Mouse (Mus musculus): Measurements from ENCODE around the gene Atad5. TPM values are rescaled to one million over a fixed set of nuclear protein-coding genes. Genes with fewer than 3 reads are reported as not detected.

The Atad5 gene
- polyA plus RNA-seq, 1 experiment, result 0.58 TPM

GRCm38 (mm10) chr11:80154501-80154900 lies 65.3 kb downstream of the Atad5 start:
- Histone ChIP-seq H3K27me3 (ENCODE audit: control insufficient read depth, insufficient read depth, insufficient read length) (no peaks in the 10 kb centered on the region), H3K4me3 (no peak overlapping the region), H3K4me2 (ENCODE audit: low read depth) (no peak overlapping the region), H3ac (ENCODE audit: control insufficient read depth, insufficient read length) (no peak overlapping the region), H3K36me3 (ENCODE audit: control insufficient read depth, insufficient read depth) (no peaks in the 10 kb centered on the region), H3K79me2 (ENCODE audit: control insufficient read depth, insufficient read depth) (no peaks in the 10 kb centered on the region)
- TF ChIP-seq POLR2A (IDR thresholded peaks at IDR 0.05; ENCODE audit: insufficient read length, low read depth), result no peak
- TF ChIP-seq REST (IDR thresholded peaks at IDR 0.05; ENCODE audit: insufficient read depth, insufficient read length), result no peak
- TF ChIP-seq SRF (IDR thresholded peaks at IDR 0.05; ENCODE audit: control insufficient read depth, insufficient read length, low read depth), result no peak
- TF ChIP-seq POLR2AphosphoS2 (IDR thresholded peaks at IDR 0.05; ENCODE audit: insufficient read length, low read depth), result no peak
- TF ChIP-seq TCF3 (IDR thresholded peaks at IDR 0.05; ENCODE audit: insufficient read length, low read depth), result no peak
- TF ChIP-seq MAX (IDR thresholded peaks at IDR 0.05; ENCODE audit: low read depth), result no peak
- no peak for TF ChIP-seq E2F4 (IDR thresholded peaks at IDR 0.05; ENCODE audit: insufficient read depth)
- TF ChIP-seq MYOD1 (IDR thresholded peaks at IDR 0.05; ENCODE audit: control insufficient read depth in 1 of 3, insufficient read length in 2 of 3, low read depth in 2 of 3), result no peak
- TF ChIP-seq MYOG (IDR thresholded peaks at IDR 0.05; ENCODE audit: control insufficient read depth in 1 of 3, insufficient read depth in 1 of 3, insufficient read length in 2 of 3, low read depth in 2 of 3), result no peak
- TF ChIP-seq USF1 (IDR thresholded peaks at IDR 0.05; ENCODE audit: low read depth), result no peak
- no peak for TF ChIP-seq CEBPB (IDR thresholded peaks at IDR 0.05; ENCODE audit: insufficient read depth, poor library complexity, severe bottlenecking)
- TF ChIP-seq TCF12 (IDR thresholded peaks at IDR 0.05; ENCODE audit: insufficient read depth, poor library complexity, severe bottlenecking), result no peak

GRCm38 (mm10) chr11:80155541-80155940 lies 66.3 kb downstream of the Atad5 start:
- Histone ChIP-seq H3K79me2 (ENCODE audit: control insufficient read depth, insufficient read depth) (no peaks in the 10 kb centered on the region), H3K4me3 (no peak overlapping the region), H3K4me2 (ENCODE audit: low read depth) (no peak overlapping the region), H3K27me3 (ENCODE audit: control insufficient read depth, insufficient read depth, insufficient read length) (no peaks in the 10 kb centered on the region), H3ac (ENCODE audit: control insufficient read depth, insufficient read length) (no peak overlapping the region), H3K36me3 (ENCODE audit: control insufficient read depth, insufficient read depth) (no peaks in the 10 kb centered on the region)
- no peak for TF ChIP-seq MYOD1 (IDR thresholded peaks at IDR 0.05; ENCODE audit: control insufficient read depth in 1 of 3, insufficient read length in 2 of 3, low read depth in 2 of 3)
- TF ChIP-seq TCF12 (IDR thresholded peaks at IDR 0.05; ENCODE audit: insufficient read depth, poor library complexity, severe bottlenecking), result no peak
- TF ChIP-seq POLR2AphosphoS2 (IDR thresholded peaks at IDR 0.05; ENCODE audit: insufficient read length, low read depth), result no peak
- TF ChIP-seq POLR2A (IDR thresholded peaks at IDR 0.05; ENCODE audit: insufficient read length, low read depth), result no peak
- TF ChIP-seq SRF (IDR thresholded peaks at IDR 0.05; ENCODE audit: control insufficient read depth, insufficient read length, low read depth), result no peak
- no peak for TF ChIP-seq MYOG (IDR thresholded peaks at IDR 0.05; ENCODE audit: control insufficient read depth in 1 of 3, insufficient read depth in 1 of 3, insufficient read length in 2 of 3, low read depth in 2 of 3)
- no peak for TF ChIP-seq REST (IDR thresholded peaks at IDR 0.05; ENCODE audit: insufficient read depth, insufficient read length)
- TF ChIP-seq E2F4 (IDR thresholded peaks at IDR 0.05; ENCODE audit: insufficient read depth), result no peak

- H3K4me3 ChIP-seq, result no peak overlapping the region
- no peaks in the 10 kb centered on the region for H3K27me3 ChIP-seq (ENCODE audit: control insufficient read depth, insufficient read depth, insufficient read length)
- H3K4me2 ChIP-seq (ENCODE audit: low read depth), result no peak overlapping the region
- TF ChIP-seq CEBPB (IDR thresholded peaks at IDR 0.05; ENCODE audit: insufficient read depth, poor library complexity, severe bottlenecking) (no peak), POLR2AphosphoS2 (IDR thresholded peaks at IDR 0.05; ENCODE audit: insufficient read length, low read depth) (no peak), POLR2A (IDR thresholded peaks at IDR 0.05; ENCODE audit: insufficient read length, low read depth) (no peak), MYOD1 (IDR thresholded peaks at IDR 0.05; ENCODE audit: control insufficient read depth in 1 of 3, insufficient read length in 2 of 3, low read depth in 2 of 3) (no peak), TCF3 (IDR thresholded peaks at IDR 0.05; ENCODE audit: insufficient read length, low read depth) (no peak), USF1 (IDR thresholded peaks at IDR 0.05; ENCODE audit: low read depth) (no peak), TCF12 (IDR thresholded peaks at IDR 0.05; ENCODE audit: insufficient read depth, poor library complexity, severe bottlenecking) (no peak), MYOG (IDR thresholded peaks at IDR 0.05; ENCODE audit: control insufficient read depth in 1 of 3, insufficient read depth in 1 of 3, insufficient read length in 2 of 3, low read depth in 2 of 3) (no peak)
- no peak overlapping the region for H3ac ChIP-seq (ENCODE audit: control insufficient read depth, insufficient read length)
- H3K36me3 ChIP-seq (ENCODE audit: control insufficient read depth, insufficient read depth), result no peaks in the 10 kb centered on the region
- no peaks in the 10 kb centered on the region for H3K79me2 ChIP-seq (ENCODE audit: control insufficient read depth, insufficient read depth)
These were observed 66.8 kb downstream of the Atad5 start for GRCm38 (mm10) chr11:80155961-80156360.

GRCm38 (mm10) chr11:80156841-80157240 lies 67.6 kb downstream of the Atad5 start:
- Histone ChIP-seq H3ac (ENCODE audit: control insufficient read depth, insufficient read length) (no peak overlapping the region), H3K4me2 (ENCODE audit: low read depth) (no peak overlapping the region), H3K36me3 (ENCODE audit: control insufficient read depth, insufficient read depth) (no peaks in the 10 kb centered on the region), H3K27me3 (ENCODE audit: control insufficient read depth, insufficient read depth, insufficient read length) (no peaks in the 10 kb centered on the region), H3K4me3 (no peak overlapping the region), H3K79me2 (ENCODE audit: control insufficient read depth, insufficient read depth) (no peaks in the 10 kb centered on the region)
- TF ChIP-seq CEBPB (IDR thresholded peaks at IDR 0.05; ENCODE audit: insufficient read depth, poor library complexity, severe bottlenecking) (no peak), REST (IDR thresholded peaks at IDR 0.05; ENCODE audit: insufficient read depth, insufficient read length) (no peak), POLR2AphosphoS2 (IDR thresholded peaks at IDR 0.05; ENCODE audit: insufficient read length, low read depth) (no peak), E2F4 (IDR thresholded peaks at IDR 0.05; ENCODE audit: insufficient read depth) (no peak), MYOD1 (IDR thresholded peaks at IDR 0.05; ENCODE audit: control insufficient read depth in 1 of 3, insufficient read length in 2 of 3, low read depth in 2 of 3) (no peak), TCF3 (IDR thresholded peaks at IDR 0.05; ENCODE audit: insufficient read length, low read depth) (no peak), USF1 (IDR thresholded peaks at IDR 0.05; ENCODE audit: low read depth) (no peak), MYOG (IDR thresholded peaks at IDR 0.05; ENCODE audit: control insufficient read depth in 1 of 3, insufficient read depth in 1 of 3, insufficient read length in 2 of 3, low read depth in 2 of 3) (no peak), POLR2A (IDR thresholded peaks at IDR 0.05; ENCODE audit: insufficient read length, low read depth) (no peak), TCF12 (IDR thresholded peaks at IDR 0.05; ENCODE audit: insufficient read depth, poor library complexity, severe bottlenecking) (no peak), MAX (IDR thresholded peaks at IDR 0.05; ENCODE audit: low read depth) (no peak), SRF (IDR thresholded peaks at IDR 0.05; ENCODE audit: control insufficient read depth, insufficient read length, low read depth) (no peak)

- H3K27me3 ChIP-seq (ENCODE audit: control insufficient read depth, insufficient read depth, insufficient read length), result no peaks in the 10 kb centered on the region
- H3ac ChIP-seq (ENCODE audit: control insufficient read depth, insufficient read length), result no peak overlapping the region
- TF ChIP-seq POLR2A (IDR thresholded peaks at IDR 0.05; ENCODE audit: insufficient read length, low read depth), result no peak
- TF ChIP-seq TCF12 (IDR thresholded peaks at IDR 0.05; ENCODE audit: insufficient read depth, poor library complexity, severe bottlenecking), result no peak
- no peak for TF ChIP-seq MYOG (IDR thresholded peaks at IDR 0.05; ENCODE audit: control insufficient read depth in 1 of 3, insufficient read depth in 1 of 3, insufficient read length in 2 of 3, low read depth in 2 of 3)
- TF ChIP-seq MAX (IDR thresholded peaks at IDR 0.05; ENCODE audit: low read depth), result no peak
- TF ChIP-seq POLR2AphosphoS2 (IDR thresholded peaks at IDR 0.05; ENCODE audit: insufficient read length, low read depth), result no peak
- TF ChIP-seq MYOD1 (IDR thresholded peaks at IDR 0.05; ENCODE audit: control insufficient read depth in 1 of 3, insufficient read length in 2 of 3, low read depth in 2 of 3), result no peak
- no peak for TF ChIP-seq TCF3 (IDR thresholded peaks at IDR 0.05; ENCODE audit: insufficient read length, low read depth)
- TF ChIP-seq REST (IDR thresholded peaks at IDR 0.05; ENCODE audit: insufficient read depth, insufficient read length), result no peak
- TF ChIP-seq CEBPB (IDR thresholded peaks at IDR 0.05; ENCODE audit: insufficient read depth, poor library complexity, severe bottlenecking), result no peak
- no peak for TF ChIP-seq E2F4 (IDR thresholded peaks at IDR 0.05; ENCODE audit: insufficient read depth)
- TF ChIP-seq SRF (IDR thresholded peaks at IDR 0.05; ENCODE audit: control insufficient read depth, insufficient read length, low read depth), result no peak
- TF ChIP-seq USF1 (IDR thresholded peaks at IDR 0.05; ENCODE audit: low read depth), result no peak
- H3K36me3 ChIP-seq (ENCODE audit: control insufficient read depth, insufficient read depth), result no peaks in the 10 kb centered on the region
- no peak overlapping the region for H3K4me3 ChIP-seq
- no peak overlapping the region for H3K4me2 ChIP-seq (ENCODE audit: low read depth)
- no peaks in the 10 kb centered on the region for H3K79me2 ChIP-seq (ENCODE audit: control insufficient read depth, insufficient read depth)
These were observed 69.8 kb downstream of the Atad5 start for GRCm38 (mm10) chr11:80159018-80159417.
